ENCODE assay signal across 24 mouse cellular contexts in genomic region chr3:30051287-30051686, GRCm38 (mm10).
DNase-seq lines count a peak whose midpoint lies in the region; ATAC-seq and TF ChIP-seq lines count a peak whose summit lies in the region.
"Had no signal": no experiment of that assay in that cellular context is flagged by ENCODE, and none has a peak within 500 bp of the region (broad histone marks: within the 10 kb centered on the region; RNA-seq: fewer than 3 reads in every experiment).

No protein-coding gene starts in this region.

- no peak overlapping the region for H3K9ac ChIP-seq in stomach, postnatal 0 days (ENCODE audit: low read length)
- H3K9ac ChIP-seq in intestine, postnatal 0 days (ENCODE audit: low read depth, low read length) = no peak overlapping the region
- H3K9ac ChIP-seq: embryonic facial prominence, embryonic 12.5 days; forebrain, embryonic 13.5 days; forebrain, embryonic 15.5 days; forebrain, postnatal 0 days had no signal

- peak; percentile 24 for DNase-seq in urinary bladder, adult 2 months (ENCODE audit: low spot score)
- no peak for DNase-seq in urinary bladder, adult 18-20 months (ENCODE audit: low spot score in 2 of 2)
- DNase-seq in limb, embryonic 10.5 days (ENCODE audit: low spot score) = no peak
- DNase-seq in stomach, postnatal 0 days (ENCODE audit: low spot score) = no peak
- no peak for DNase-seq in spleen, adult 12 weeks (ENCODE audit: low spot score)
- DNase-seq: adrenal gland, adult 8-10 months; adrenal gland, postnatal 14 days; adrenal gland, postnatal 36 days; cerebellum, adult 11-12 months; cerebellum, adult 2 months; cerebellum, adult 9-10 months; cerebellum, postnatal 10 days; cerebellum, postnatal 25 days; forebrain, postnatal 0 days had no signal

- H3K27me3 ChIP-seq in limb, embryonic 10.5 days (ENCODE audit: low read depth, poor library complexity, severe bottlenecking) = no peaks in the 10 kb centered on the region
- no peaks in the 10 kb centered on the region for H3K27me3 ChIP-seq in stomach, postnatal 0 days (ENCODE audit: control insufficient read depth, insufficient read depth, low read length)
- H3K27me3 ChIP-seq in intestine, postnatal 0 days (replicated peaks; ENCODE audit: control insufficient read depth, insufficient read depth, low read length) = no peaks in the 10 kb centered on the region
- H3K27me3 ChIP-seq: CH12.LX; embryonic facial prominence, embryonic 12.5 days; forebrain, embryonic 13.5 days; forebrain, embryonic 15.5 days had no signal

- no peak overlapping the region; the same call in 1 of the 2 replicates for H3K4me2 ChIP-seq in stomach, postnatal 0 days (replicated peaks; ENCODE audit: low read depth)
- H3K4me2 ChIP-seq in intestine, postnatal 0 days (replicated peaks; ENCODE audit: low read depth) = no peak overlapping the region
- H3K4me2 ChIP-seq: embryonic facial prominence, embryonic 12.5 days; forebrain, embryonic 13.5 days; forebrain, embryonic 15.5 days had no signal

- H3K4me3 ChIP-seq in limb, embryonic 10.5 days = no peak overlapping the region
- H3K4me3 ChIP-seq in stomach, postnatal 0 days (ENCODE audit: low read depth, low read length) = no peak overlapping the region
- H3K4me3 ChIP-seq in intestine, postnatal 0 days (ENCODE audit: low read depth, low read length) = no peak overlapping the region
- H3K4me3 ChIP-seq: embryonic facial prominence, embryonic 10.5 days; embryonic facial prominence, embryonic 12.5 days; forebrain, embryonic 13.5 days; forebrain, embryonic 15.5 days had no signal

- H3K9me3 ChIP-seq in limb, embryonic 10.5 days (replicated peaks) = no peaks in the 10 kb centered on the region
- H3K9me3 ChIP-seq in stomach, postnatal 0 days (ENCODE audit: control insufficient read depth, low read length) = no peaks in the 10 kb centered on the region
- no peaks in the 10 kb centered on the region for H3K9me3 ChIP-seq in intestine, postnatal 0 days (ENCODE audit: control insufficient read depth)
- H3K9me3 ChIP-seq: embryonic facial prominence, embryonic 10.5 days; embryonic facial prominence, embryonic 12.5 days; forebrain, embryonic 13.5 days; forebrain, embryonic 15.5 days had no signal

- ATAC-seq in stomach, postnatal 0 days (ENCODE audit: low FRiP score, low TSS enrichment) = peak; percentile 46; the same call in 1 of the 2 replicates
- no peak for ATAC-seq in intestine, postnatal 0 days
- ATAC-seq: activated CD4-positive, CD25-positive, alpha-beta regulatory T cell, adult 4 months; CD4-positive, CD25-positive, alpha-beta regulatory T cell, adult 4 months; forebrain, embryonic 13.5 days; forebrain, embryonic 15.5 days; forebrain, postnatal 0 days; Patski had no signal

- H3K4me1 ChIP-seq in limb, embryonic 10.5 days = 0 out of 2 replicates have a peak, but pooled peaks cover 5% of the 10 kb centered on the region
- H3K4me1 ChIP-seq in stomach, postnatal 0 days (replicated peaks; ENCODE audit: control insufficient read depth, insufficient read depth) = no peaks in the 10 kb centered on the region
- no peaks in the 10 kb centered on the region; the same call in none of the 2 replicates for H3K4me1 ChIP-seq in intestine, postnatal 0 days (replicated peaks; ENCODE audit: control insufficient read depth, insufficient read depth, low read length)
- H3K4me1 ChIP-seq: embryonic facial prominence, embryonic 12.5 days; forebrain, embryonic 13.5 days; forebrain, embryonic 15.5 days had no signal

- no peak for TF ChIP-seq CTCF in stomach, postnatal 0 days (IDR thresholded peaks at IDR 0.05; ENCODE audit: low read depth)
- no peak for TF ChIP-seq CTCF in intestine, postnatal 0 days (IDR thresholded peaks at IDR 0.05; ENCODE audit: low read depth)

- 93% methylated on average over 6 of the region's 6 CpGs for WGBS in limb, embryonic 10.5 days
- 80% methylated on average over 6 of the region's 6 CpGs for WGBS in stomach, postnatal 0 days
- 79% methylated on average over 6 of the region's 6 CpGs for WGBS in intestine, postnatal 0 days

- no peaks in the 10 kb centered on the region for H3K36me3 ChIP-seq in limb, embryonic 10.5 days
- H3K36me3 ChIP-seq in stomach, postnatal 0 days (ENCODE audit: control insufficient read depth, insufficient read depth, low read length) = no peaks in the 10 kb centered on the region
- H3K36me3 ChIP-seq in intestine, postnatal 0 days (ENCODE audit: control insufficient read depth, insufficient read depth) = no peaks in the 10 kb centered on the region
- H3K36me3 ChIP-seq: embryonic facial prominence, embryonic 10.5 days; embryonic facial prominence, embryonic 12.5 days; forebrain, embryonic 15.5 days; G1E had no signal

- TF ChIP-seq EP300 in stomach, postnatal 0 days (optimal IDR thresholded peaks at IDR 0.05) = no peak

- 0 out of 2 replicates have a peak overlapping the region, but pooled peaks have one; percentile 14 for H3K27ac ChIP-seq in limb, embryonic 10.5 days
- H3K27ac ChIP-seq in stomach, postnatal 0 days (replicated peaks) = 0 out of 2 replicates have a peak overlapping the region, but pooled peaks have one; percentile 0
- H3K27ac ChIP-seq in intestine, postnatal 0 days (ENCODE audit: low read depth, low read length) = no peak overlapping the region
- H3K27ac ChIP-seq: embryonic facial prominence, embryonic 10.5 days; embryonic facial prominence, embryonic 12.5 days; forebrain, embryonic 13.5 days; forebrain, embryonic 15.5 days had no signal
